Mouse (Mus musculus): ENCODE results near the gene Elane. TPM values are rescaled to one million over a fixed set of nuclear protein-coding genes. Genes with fewer than 3 reads are reported as not detected.

The Elane gene
- polyA plus RNA-seq, 1 experiment from 2014 or later = 12.1 TPM

- Histone ChIP-seq H3K27me3 (replicated peaks) (no peaks in the 10 kb centered on the region), H3K4me3 (peak overlapping the region; percentile 84), H3K27ac (peak overlapping the region; percentile 86), H3K9me3 (replicated peaks) (no peaks in the 10 kb centered on the region), H3K36me3 (peaks cover 61% of the 10 kb centered on the region), H3K4me1 (peaks cover 55% of the 10 kb centered on the region), H3K4me2 (peak overlapping the region; percentile 50), H3K9ac (peak overlapping the region; percentile 51)
- 24% methylated on average over 14 of the region's 14 CpGs for WGBS (ENCODE audit: insufficient replicate concordance)
- peak; percentile 66 for ATAC-seq
Measured at GRCm38 (mm10) chr10:79909092-79909922, 23.3 kb downstream of the Elane start.

GRCm38 (mm10) chr10:79910556-79910955 is 24.5 kb downstream of the Elane start, which contains the start of gene Gm26602:
Gene Gm26602 (plus strand): TSS chr10:79910856.
- ATAC-seq = no peak
- Histone ChIP-seq H3K4me1 (peaks cover 67% of the 10 kb centered on the region), H3K4me3 (no peak within 1 kb of the TSS), H3K27ac (peak within 1 kb of the TSS; percentile 86), H3K9ac (peak within 1 kb of the TSS; percentile 51; the same call in 1 of the 2 replicates), H3K4me2 (peak within 1 kb of the TSS; percentile 50; the same call in 1 of the 2 replicates), H3K9me3 (replicated peaks) (no peaks in the 10 kb centered on the region), H3K36me3 (peaks cover 49% of the 10 kb centered on the region), H3K27me3 (replicated peaks) (no peaks in the 10 kb centered on the region)
- WGBS (ENCODE audit: insufficient replicate concordance) = 85% methylated on average over 4 of the region's 4 CpGs

DNA sequence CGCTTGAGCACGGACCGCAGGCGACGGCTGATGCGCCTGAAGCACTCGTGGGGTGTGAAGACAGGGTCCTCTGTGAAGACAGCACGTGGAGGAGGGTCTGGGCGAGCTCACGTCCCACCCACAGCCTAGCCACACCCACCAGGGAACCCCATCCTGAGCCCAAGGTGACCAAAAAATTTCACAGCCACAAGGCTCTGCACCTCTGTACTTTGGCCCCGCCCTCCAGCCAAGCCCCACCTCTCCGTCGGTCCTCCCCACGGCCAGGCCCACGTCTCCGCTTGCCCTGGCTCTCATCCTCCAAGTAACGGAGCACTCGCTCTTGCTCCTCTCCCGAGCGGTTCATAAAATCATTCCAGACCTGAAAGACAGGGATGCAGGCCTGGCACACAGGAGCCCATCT is 26.4 kb downstream of the Elane start:
- WGBS (ENCODE audit: insufficient replicate concordance) = 80% methylated on average over 20 of the region's 20 CpGs
- Histone ChIP-seq H3K9ac (peak overlapping the region; percentile 24; the same call in 1 of the 2 replicates), H3K36me3 (peaks cover 31% of the 10 kb centered on the region), H3K27ac (no peak overlapping the region), H3K27me3 (replicated peaks) (peaks cover 4% of the 10 kb centered on the region), H3K4me3 (no peak overlapping the region), H3K4me1 (peaks cover 79% of the 10 kb centered on the region), H3K9me3 (replicated peaks) (no peaks in the 10 kb centered on the region), H3K4me2 (no peak overlapping the region)
- no peak for ATAC-seq

DNA sequence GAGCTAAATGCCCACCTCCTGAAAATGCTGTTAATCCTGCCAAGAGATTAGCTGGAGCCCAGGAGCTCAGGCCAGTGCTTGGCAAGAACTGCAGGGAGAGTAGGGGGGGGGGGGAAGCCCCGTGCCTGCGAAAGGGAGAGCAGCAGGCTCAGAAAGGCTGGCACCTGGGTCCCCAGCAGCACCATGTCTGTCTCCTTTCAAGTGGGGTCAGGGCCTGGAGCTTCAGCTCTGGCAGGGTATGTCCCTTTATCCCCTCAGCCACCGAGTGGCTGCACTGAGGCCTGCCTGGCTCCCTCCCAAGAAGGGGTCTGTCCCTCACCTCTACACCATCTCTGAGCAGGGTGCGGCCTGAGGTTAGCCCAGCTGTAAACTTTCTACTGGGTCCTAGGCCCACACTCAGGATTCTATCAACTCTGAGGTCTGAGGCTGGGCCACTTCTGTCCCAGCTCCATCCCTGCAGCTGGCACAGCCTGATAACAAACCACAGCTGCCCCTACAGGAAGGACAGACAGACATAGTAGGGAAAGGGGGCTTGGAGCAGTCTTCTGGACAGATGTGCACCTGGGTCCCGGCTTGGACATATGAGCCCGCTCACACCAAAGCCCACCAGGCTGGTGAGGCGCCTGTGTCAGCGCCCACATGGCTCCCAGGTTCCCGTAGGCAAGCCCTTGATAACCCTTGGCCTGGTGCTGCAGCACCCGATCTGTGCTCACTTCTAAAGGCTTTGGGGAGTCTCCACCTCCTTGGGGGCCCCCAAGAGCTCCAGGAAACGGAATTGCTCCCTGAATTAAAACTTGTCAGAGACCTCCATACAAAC is 28.3 kb downstream of the Elane start:
- H3K9me3 ChIP-seq (replicated peaks) = no peaks in the 10 kb centered on the region
- peak overlapping the region; percentile 92 for H3K27ac ChIP-seq
- peaks cover 23% of the 10 kb centered on the region for H3K27me3 ChIP-seq (replicated peaks)
- peaks cover 31% of the 10 kb centered on the region for H3K36me3 ChIP-seq
- H3K4me3 ChIP-seq = peak overlapping the region; percentile 81
- peak overlapping the region; percentile 98 for H3K4me2 ChIP-seq
- peaks cover 83% of the 10 kb centered on the region for H3K4me1 ChIP-seq
- ATAC-seq = peak; percentile 77
- 23% methylated on average over 10 of the region's 11 CpGs for WGBS (ENCODE audit: insufficient replicate concordance)
- H3K9ac ChIP-seq = peak overlapping the region; percentile 93

DNA sequence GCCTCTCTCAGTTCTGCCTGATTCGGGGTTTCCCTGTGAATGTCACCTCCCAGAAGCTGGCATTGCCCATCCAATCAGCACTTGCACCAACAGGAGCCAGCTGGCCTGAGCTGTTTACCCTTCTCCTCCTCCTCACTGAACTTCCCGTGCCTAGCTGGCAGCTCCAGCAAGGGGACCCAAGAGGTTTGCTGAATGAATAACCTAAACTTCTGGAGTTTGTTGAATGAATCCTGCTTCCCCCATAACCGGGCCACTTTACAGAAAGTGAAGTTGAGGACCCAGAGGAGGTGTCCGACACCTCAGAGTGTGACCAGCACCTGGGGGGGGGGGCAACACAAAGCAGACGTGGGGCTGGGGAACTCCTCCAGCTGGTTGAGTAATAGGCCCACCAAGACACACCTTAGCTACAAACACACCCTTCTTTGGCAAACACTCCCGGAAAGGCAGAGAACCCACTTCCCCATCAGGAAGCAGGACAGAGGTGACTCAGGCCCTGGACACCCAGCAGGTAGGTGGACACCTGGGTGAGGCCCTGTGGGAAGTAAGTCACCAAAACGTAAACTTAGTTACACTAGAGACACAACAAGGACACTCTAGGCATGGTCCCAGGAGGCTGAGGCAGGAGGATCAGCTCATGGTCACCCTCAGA is 29.0 kb downstream of the Elane start:
- H3K4me3 ChIP-seq = peak overlapping the region; percentile 81

DNA sequence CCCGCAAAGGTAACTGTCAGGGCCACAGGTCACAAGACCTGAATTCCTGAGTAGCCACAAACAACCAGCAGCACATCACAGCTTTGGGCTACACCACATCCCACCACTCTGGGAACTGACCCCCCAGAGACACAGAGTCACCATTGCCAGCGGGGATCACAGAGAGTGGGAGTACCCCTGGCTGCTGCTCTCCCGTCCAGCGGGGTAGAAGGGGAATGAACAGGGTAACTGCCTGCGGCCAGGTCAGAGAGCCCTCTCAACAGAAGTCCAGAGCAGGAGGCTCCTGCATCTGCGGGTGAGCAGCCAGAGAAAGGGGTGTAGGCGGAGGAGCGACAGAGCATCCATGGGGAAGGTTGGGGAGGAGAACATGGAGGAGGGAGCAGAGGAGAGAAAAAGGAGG is 30.0 kb downstream of the Elane start:
- peak overlapping the region; percentile 92 for H3K27ac ChIP-seq
- 12% methylated on average over 8 of the region's 8 CpGs for WGBS (ENCODE audit: insufficient replicate concordance)

More for the DNA sequence above, 29.0 kb downstream of the Elane start:
- peak overlapping the region; percentile 98 for H3K4me2 ChIP-seq
- peak overlapping the region; percentile 93 for H3K9ac ChIP-seq
- H3K36me3 ChIP-seq = peaks cover 31% of the 10 kb centered on the region
- H3K27ac ChIP-seq = peak overlapping the region; percentile 92
- no peak for ATAC-seq
- peaks cover 83% of the 10 kb centered on the region for H3K4me1 ChIP-seq
- no peaks in the 10 kb centered on the region for H3K9me3 ChIP-seq (replicated peaks)
- H3K27me3 ChIP-seq (replicated peaks) = peaks cover 30% of the 10 kb centered on the region
- 40% methylated on average over 7 of the region's 7 CpGs for WGBS (ENCODE audit: insufficient replicate concordance)

DNA sequence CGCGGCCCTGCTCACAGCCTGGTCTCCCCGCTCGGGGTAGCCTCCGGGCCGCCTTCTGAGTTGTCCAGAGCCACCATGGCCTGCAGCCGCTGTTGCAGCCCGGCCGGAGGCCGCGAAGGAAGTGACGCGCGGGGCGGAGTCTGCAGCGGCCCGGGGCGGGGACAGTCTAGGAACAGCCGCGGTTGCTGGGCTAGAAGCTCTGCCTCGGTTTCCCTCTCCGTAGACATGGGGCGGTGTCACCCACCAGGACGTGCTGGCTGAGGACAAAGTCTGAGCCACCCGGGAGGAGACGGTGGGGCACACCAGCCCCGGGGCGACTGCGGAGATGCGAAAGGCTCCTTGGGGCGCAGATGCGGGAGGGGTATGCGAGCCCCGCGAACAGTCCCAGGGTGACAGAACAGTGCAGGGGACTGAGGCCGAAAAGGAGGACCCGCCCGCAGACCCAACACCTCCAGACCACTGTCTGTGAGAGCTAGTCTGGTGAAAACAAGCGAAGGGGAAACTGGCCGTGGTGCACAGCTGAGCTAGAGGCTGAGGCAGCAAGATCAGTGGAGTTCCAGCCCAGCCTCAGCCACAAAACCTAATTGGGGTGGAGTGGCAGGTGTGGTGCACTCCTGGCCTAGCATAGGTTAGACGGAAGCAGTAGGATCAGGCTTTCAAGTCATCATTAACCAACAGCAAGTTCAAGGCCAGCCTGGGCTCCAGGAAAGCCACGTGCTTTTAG is 30.9 kb downstream of the Elane start, which contains the start of gene Kiss1r:
Kiss1r (plus strand) TSS at position 164 of the 724 bp plus-strand sequence.
- 2% methylated on average over 42 of the region's 42 CpGs for WGBS (ENCODE audit: insufficient replicate concordance)
- ATAC-seq = peak; percentile 77
- peak within 1 kb of the TSS; percentile 93 for H3K9ac ChIP-seq
- peak within 1 kb of the TSS; percentile 92 for H3K27ac ChIP-seq
- peak within 1 kb of the TSS; percentile 98 for H3K4me2 ChIP-seq
- no peaks in the 10 kb centered on the region for H3K9me3 ChIP-seq (replicated peaks)
- H3K4me3 ChIP-seq = peak within 1 kb of the TSS; percentile 81
- H3K36me3 ChIP-seq = peaks cover 14% of the 10 kb centered on the region
- peaks cover 94% of the 10 kb centered on the region for H3K4me1 ChIP-seq
- H3K27me3 ChIP-seq (replicated peaks) = peaks cover 49% of the 10 kb centered on the region

More for the DNA sequence above, 30.0 kb downstream of the Elane start:
- peak overlapping the region; percentile 81 for H3K4me3 ChIP-seq
- no peaks in the 10 kb centered on the region for H3K9me3 ChIP-seq (replicated peaks)
- H3K4me2 ChIP-seq = peak overlapping the region; percentile 98
- peaks cover 40% of the 10 kb centered on the region for H3K27me3 ChIP-seq (replicated peaks)
- H3K36me3 ChIP-seq = peaks cover 23% of the 10 kb centered on the region
- peaks cover 93% of the 10 kb centered on the region for H3K4me1 ChIP-seq
- H3K9ac ChIP-seq = peak overlapping the region; percentile 93
- no peak for ATAC-seq

DNA sequence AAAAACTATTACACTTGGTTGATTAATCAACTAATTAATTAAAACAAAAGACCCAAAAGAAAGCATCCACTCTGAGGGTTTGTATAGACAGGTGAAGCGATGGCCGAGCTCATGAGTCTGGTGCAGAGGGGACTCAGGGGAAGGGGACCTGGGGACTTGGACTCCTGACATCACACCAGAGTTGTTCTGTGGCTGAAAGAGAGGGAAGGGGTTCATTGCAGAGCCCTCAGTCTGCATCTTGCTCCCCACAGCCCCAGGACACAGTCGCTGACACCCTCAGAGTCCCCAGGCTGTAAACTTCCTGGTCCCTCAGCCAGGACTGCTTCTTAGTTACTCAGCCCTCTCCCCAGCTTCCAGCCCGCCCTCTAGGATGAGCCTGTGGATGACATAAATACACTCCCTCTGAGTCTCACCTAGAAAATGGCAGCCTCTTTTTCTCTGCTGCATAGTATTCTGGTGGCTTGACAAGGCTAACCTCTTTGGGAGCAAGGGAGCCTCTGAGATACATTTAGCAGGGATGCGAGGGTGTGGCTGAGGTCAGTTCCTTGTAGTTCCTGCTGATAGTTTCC is 31.6 kb downstream of the Elane start:
- peak overlapping the region; percentile 98 for H3K4me2 ChIP-seq
- H3K27ac ChIP-seq = no peak overlapping the region
- H3K9me3 ChIP-seq (replicated peaks) = no peaks in the 10 kb centered on the region
- 66% methylated on average over 5 of the region's 5 CpGs for WGBS (ENCODE audit: insufficient replicate concordance)
- peak overlapping the region; percentile 81 for H3K4me3 ChIP-seq
- H3K4me1 ChIP-seq = peaks cover 88% of the 10 kb centered on the region
- H3K36me3 ChIP-seq = peaks cover 8% of the 10 kb centered on the region
- peaks cover 56% of the 10 kb centered on the region for H3K27me3 ChIP-seq (replicated peaks)
- no peak for ATAC-seq
- no peak overlapping the region for H3K9ac ChIP-seq

DNA sequence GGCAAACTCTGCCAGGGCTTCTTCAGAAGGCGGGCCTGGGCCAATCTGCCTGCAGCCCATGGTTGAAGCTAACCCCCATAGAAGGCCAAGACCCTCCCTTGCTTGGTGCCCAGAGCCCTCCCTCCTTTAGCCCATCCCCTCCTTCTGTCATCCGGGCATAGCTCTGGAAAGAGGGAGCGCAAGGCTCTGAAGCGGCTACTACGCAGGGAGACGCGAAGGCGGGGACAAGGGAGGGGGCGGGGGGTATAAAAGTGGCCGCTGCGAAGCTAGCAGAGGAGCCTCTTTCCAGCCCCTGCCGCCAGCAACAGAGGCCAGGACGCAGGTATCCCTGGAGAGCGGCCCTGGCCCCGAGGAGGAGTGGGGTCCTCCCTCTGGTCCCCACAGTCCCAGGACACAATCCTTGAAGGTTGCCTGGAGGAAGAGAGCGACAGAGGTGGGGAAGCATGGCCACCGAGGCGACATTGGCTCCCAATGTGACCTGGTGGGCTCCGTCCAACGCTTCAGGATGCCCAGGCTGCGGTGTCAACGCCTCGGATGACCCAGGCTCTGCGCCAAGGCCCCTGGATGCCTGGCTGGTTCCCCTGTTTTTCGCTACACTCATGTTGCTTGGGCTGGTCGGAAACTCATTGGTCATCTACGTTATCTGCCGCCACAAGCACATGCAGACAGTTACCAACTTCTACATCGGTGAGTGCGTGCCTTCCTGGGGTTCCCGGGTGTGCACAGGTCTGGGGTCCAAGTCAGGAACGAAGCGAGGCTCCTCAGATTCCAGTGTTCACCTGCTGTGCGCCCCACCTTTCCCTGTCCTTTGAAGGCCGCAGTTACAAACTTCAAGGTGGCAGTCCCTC is 32.4 kb downstream of the Elane start:
- Histone ChIP-seq H3K4me3 (peak overlapping the region; percentile 19; the same call in 1 of the 2 replicates), H3K4me1 (peaks cover 82% of the 10 kb centered on the region), H3K27me3 (replicated peaks) (peaks cover 64% of the 10 kb centered on the region), H3K9ac (no peak overlapping the region), H3K9me3 (replicated peaks) (no peaks in the 10 kb centered on the region), H3K4me2 (peak overlapping the region; percentile 48), H3K27ac (no peak overlapping the region), H3K36me3 (0 out of 2 replicates have a peak, but pooled peaks cover 1% of the 10 kb centered on the region)
- no peak for ATAC-seq
- WGBS (ENCODE audit: insufficient replicate concordance) = 12% methylated on average over 35 of the region's 35 CpGs

DNA sequence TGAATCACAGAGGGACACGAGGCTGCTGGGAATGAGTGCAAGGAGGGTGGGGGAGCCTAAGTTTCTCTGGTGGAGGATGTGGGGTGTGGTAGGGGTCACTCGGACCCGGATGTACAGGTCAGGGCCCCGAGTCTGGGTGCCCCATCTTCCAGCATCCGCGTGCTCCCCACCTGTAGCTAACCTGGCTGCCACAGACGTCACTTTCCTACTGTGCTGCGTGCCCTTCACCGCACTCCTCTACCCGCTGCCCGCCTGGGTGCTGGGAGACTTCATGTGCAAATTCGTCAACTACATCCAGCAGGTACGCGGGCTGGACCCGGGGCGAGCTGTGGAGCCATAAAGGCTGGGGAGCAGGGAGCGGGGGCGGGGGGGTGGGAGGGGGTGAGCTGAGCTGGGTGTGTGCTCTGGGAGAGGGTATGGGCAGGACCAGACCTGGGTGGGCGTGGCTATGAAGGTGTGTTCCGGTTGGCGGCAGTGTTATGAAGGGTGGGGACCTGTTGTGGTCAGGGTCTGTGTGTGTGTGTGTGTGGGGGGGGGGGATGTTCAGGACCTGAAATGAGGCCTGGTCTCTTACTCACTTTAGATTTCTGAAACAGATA is 33.3 kb downstream of the Elane start:
- peak overlapping the region; percentile 19 for H3K4me3 ChIP-seq
- no peaks in the 10 kb centered on the region for H3K36me3 ChIP-seq

More for the DNA sequence above, 33.3 kb downstream of the Elane start:
- peaks cover 68% of the 10 kb centered on the region for H3K27me3 ChIP-seq (replicated peaks)
- H3K4me1 ChIP-seq = peaks cover 80% of the 10 kb centered on the region
- H3K9ac ChIP-seq = no peak overlapping the region
- no peaks in the 10 kb centered on the region for H3K9me3 ChIP-seq (replicated peaks)
- H3K4me2 ChIP-seq = peak overlapping the region; percentile 48
- ATAC-seq = no peak
- H3K27ac ChIP-seq = no peak overlapping the region
- 13% methylated on average over 21 of the region's 21 CpGs for WGBS (ENCODE audit: insufficient replicate concordance)
